Mouse (Mus musculus) heart, adult 18-20 months (tissue): ENCODE results near the gene Vwa8. TPM values are rescaled to one million over a fixed set of nuclear protein-coding genes. Genes with fewer than 3 reads are reported as not detected.

Source experiments
- DNase-seq, 2 experiments: peaks; one replicate each; pipeline ENCODE4 v3.0.0; 2021 to 2022; ENCODE audit warnings: mixed read lengths in 1 of 2
- total RNA-seq, 2 experiments: library from RNA; stranded (reverse); gene quantifications; 2 replicates each; pipeline ENCODE4 v1.2.3; 2021

The Vwa8 gene
- total RNA-seq, 2 experiments from 2014 or later, result 177 to 181 TPM

GRCm38 (mm10) chr14:79086006-79086405 lies 237.2 kb downstream of the Vwa8 start:
- no peak for DNase-seq

GRCm38 (mm10) chr14:79089464-79089863 lies 240.6 kb downstream of the Vwa8 start:
- peak; percentile 60 to 72 for DNase-seq

GRCm38 (mm10) chr14:79097181-79097580 lies 248.3 kb downstream of the Vwa8 start:
- no peak for DNase-seq

GRCm38 (mm10) chr14:79106655-79107515 lies 258.0 kb downstream of the Vwa8 start:
- peak; percentile 67 to 84 for DNase-seq

GRCm38 (mm10) chr14:79109375-79109774 lies 260.5 kb downstream of the Vwa8 start:
- no peak for DNase-seq

- DNase-seq, result no peak
Observed at GRCm38 (mm10) chr14:79110012-79110411, 261.2 kb downstream of the Vwa8 start.

GRCm38 (mm10) chr14:79112050-79112449 lies 263.2 kb downstream of the Vwa8 start:
- DNase-seq, result no peak

GRCm38 (mm10) chr14:79114526-79115383 lies 265.9 kb downstream of the Vwa8 start:
- DNase-seq, result no peak

- DNase-seq, result no peak
Observed at GRCm38 (mm10) chr14:79118457-79118856, 269.6 kb downstream of the Vwa8 start.

- DNase-seq, result peak; percentile 47 to 80
Observed at GRCm38 (mm10) chr14:79119354-79119753, 270.5 kb downstream of the Vwa8 start.

- no peak for DNase-seq
Observed at GRCm38 (mm10) chr14:79120681-79121080, 271.8 kb downstream of the Vwa8 start.

GRCm38 (mm10) chr14:79123466-79123865 lies 274.6 kb downstream of the Vwa8 start:
- DNase-seq, result no peak

GRCm38 (mm10) chr14:79124643-79125042 lies 275.8 kb downstream of the Vwa8 start:
- DNase-seq, result peak; percentile 42 to 68

GRCm38 (mm10) chr14:79126176-79126575 lies 277.3 kb downstream of the Vwa8 start:
- DNase-seq, result no peak

- DNase-seq, result peak in 1 of 2 experiments; percentile 35
Observed at GRCm38 (mm10) chr14:79134891-79135334, 286.1 kb downstream of the Vwa8 start.

GRCm38 (mm10) chr14:79135441-79135840 lies 286.6 kb downstream of the Vwa8 start:
- no peak for DNase-seq

- no peak for DNase-seq
Observed at GRCm38 (mm10) chr14:79136585-79136984, 287.7 kb downstream of the Vwa8 start.

GRCm38 (mm10) chr14:79137100-79137499 lies 288.2 kb downstream of the Vwa8 start:
- DNase-seq, result no peak

GRCm38 (mm10) chr14:79139096-79139651 lies 290.3 kb downstream of the Vwa8 start:
- no peak for DNase-seq

GRCm38 (mm10) chr14:79139918-79140825 lies 291.3 kb downstream of the Vwa8 start:
- DNase-seq, result peak in 1 of 2 experiments; percentile 65

- peak; percentile 67 to 74 for DNase-seq
Observed at GRCm38 (mm10) chr14:79140826-79141219, 292.0 kb downstream of the Vwa8 start.
